Mouse (Mus musculus): ENCODE data around the gene Acot6.
A peak's percentile ranks its signal among the peaks of the same experiment; 100 is the strongest.

Gene Acot6

DNA sequence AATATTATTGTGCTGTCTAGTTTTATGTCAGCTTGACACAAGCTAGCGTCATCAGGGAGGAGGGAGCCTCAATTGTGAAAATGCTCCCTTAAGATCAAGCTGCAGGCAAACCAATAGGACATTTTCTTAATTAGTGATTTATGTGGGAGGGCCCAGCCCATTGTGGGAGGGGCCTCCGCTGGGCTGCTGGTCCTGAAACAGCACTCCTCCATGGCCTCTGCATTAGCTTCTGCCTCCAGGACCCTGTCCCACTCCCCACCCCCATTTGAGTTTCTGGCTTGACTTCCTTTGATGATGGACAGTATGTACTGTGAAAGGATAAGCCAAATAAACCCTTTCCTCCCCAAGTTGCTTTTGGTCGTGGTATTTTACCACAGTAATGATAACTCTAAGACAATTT lies 6.6 kb downstream of the Acot6 start:
- DNase-seq: no peak

DNA sequence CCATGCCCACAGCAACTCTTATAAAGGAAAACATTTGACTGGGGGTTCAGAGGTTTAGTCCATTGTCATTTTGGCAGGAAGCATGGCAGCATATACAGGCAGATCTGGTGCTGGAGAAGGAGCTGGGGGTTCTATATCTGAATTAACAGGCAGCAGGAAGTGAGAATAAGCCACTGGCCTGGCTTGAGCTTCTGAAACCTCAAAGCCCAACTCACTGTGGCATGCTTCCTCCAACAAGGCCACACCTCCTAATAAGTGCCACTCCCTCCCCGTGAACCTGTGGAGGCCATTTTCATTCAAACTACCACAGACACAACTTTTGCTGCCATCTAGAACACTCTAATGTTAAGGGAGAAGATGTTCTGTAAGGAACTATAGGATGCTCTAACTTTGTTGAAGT lies 7.2 kb downstream of the Acot6 start:
- no peak for DNase-seq

DNA sequence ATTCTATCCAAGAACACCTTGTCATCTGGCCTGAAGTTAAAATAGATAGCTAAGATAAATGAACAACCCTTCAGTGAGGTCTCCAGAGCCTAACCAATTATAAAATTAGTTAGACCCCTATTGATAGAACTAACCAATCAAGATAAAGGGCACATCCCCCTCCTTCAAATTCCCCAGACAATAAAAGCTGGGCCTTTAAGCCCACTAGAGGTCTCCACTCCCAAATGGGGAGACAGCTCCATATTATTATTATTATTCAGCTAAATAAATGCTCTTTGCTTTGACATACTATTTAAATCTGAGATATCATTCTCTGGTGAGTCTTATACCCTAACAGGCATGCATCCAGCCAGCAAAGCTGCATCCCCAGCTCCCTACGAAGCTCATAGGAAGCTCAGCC lies 9.5 kb downstream of the Acot6 start:
- no peak for DNase-seq

DNA sequence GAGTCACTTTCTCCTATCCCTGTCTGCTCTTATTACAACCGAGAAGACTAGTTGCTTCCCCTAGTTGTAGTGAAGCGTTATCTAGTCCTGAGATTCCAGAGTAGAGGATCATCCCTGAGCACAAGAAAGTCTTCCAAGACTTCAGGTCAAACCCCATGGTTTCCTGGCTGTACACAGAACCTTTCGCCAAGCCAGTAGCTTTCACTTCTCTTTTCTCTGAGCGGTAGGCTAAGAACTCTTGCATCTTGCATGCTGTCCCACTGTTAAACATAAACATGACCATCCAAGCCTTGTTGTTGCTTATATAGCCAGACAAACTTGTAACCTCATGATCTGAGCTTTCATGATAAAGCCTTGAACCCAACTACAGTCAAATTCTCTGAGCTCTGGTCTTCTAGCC lies 10.4 kb downstream of the Acot6 start:
- no peak for DNase-seq

DNA sequence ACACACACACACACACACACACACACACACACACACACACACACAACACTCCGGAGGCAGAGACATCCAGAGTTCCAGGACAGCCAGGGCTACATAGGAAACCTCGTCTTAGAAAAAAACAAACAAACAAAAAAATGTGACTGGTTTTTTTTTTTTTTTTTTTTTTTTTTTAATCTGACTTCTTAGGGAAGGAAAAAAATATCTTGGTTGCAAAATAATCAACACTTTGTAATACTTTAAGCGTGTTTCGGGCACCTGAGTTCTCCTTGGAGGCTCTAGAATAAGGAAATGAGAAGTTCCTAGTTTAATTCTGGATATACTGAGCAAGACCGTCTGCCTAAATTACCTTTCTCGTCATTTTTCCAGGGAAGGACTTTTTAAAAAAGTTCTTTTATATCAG lies 13.2 kb downstream of the Acot6 start:
- no peak for DNase-seq

DNA sequence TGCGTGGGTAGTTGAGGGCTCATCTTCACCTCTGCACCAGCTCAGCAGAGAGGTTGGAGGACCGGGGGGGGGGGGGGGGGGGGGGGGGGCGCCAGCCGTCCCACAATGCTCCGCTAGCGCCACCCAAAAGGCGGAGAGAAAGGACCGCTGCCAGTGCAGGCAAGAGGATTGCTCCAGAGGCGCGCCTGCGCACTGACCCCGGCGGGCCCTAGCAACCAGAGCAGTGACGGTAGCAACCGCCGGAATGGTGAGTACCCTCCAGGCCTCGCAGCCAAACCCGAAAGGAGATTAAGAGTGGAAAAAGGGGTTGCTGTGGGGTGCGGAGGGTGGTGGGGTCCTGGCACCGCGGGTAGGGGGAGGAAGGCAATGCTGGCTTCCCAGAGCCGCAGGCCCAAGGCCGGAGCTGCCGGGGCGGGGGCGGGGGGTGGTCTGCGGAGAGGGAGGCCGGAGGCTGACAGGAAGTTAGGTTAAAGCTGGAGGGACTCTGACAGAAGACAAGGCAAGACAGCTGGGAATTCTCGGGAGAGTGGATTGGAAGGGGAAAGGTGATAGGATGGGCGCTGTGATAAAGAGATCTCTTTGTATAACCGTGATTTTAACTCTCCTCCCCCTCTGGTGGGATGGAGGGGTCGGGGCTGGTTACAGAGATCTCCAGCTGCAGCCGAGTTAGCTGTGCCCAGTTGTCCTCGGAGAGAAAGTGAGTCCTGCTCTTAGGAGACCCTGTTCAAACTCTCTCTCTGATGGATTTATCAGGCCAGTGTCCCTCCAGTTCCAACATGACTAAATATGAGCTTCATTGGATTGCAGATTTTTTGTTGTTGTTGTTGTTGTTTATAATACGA lies 13.9 kb downstream of the Acot6 start, which contains the start of gene Dnal1:
Dnal1 (plus strand) TSS at position 214 of the 842 bp plus-strand sequence.
- peak; percentile 90 to 94 for DNase-seq

DNA sequence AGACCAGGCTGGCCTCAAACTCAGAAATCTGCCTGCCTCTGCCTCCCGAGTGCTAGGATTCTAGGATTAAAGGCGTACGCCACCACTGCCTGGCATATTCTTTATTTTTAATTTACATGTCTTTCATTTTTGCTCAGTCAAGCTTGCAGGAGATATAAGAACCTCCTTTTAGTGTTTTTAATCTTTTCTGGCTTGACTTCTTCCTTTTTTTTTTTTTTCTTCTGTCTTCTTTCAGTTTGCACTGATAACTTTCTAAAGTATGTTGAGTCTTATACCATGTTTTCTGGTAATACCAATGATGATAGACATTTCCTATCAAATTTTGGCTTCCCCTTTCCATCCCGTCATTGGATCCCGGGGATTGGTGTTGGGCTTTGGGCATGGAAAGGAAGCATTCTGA lies 19.1 kb downstream of the Acot6 start:
- no peak for DNase-seq

DNA sequence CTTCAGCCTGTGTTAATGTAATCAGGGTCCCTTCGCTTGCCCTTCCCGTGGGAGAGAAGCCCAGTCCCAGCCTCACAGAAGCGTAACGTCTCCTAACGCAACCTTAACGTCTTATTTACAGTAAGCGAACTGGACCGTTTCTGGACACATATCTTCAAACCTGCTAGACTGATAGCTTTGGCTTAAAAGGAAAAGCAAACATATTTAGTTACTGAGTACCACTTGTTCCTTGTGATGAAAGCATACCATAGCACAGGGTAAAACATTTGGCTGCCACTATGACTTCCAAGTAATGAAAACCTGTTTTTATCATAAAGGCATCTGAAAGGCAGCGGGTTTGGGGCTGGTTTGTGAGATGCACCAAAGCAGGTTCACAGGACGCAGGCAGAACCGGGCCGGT lies 25.4 kb downstream of the Acot6 start:
- DNase-seq: peak; percentile 15 to 38

DNA sequence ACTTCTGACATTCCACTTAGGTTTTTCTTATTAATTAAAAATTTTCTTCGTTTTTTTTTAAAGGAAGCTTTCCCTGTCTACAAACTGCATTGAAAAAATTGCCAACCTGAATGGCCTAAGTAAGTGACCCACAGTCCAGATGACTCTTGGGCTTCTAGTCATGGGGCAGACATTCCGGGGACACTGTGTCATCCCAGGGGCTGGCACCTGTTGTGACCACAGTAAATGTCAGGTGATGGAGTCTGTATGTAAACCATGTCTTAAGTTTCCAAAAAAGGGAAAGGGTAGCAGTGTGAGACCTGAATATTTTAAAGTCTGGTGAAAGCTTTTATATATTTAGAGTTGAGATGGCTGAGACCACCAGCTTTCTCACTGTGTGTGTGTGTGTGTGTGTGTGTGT lies 26.4 kb downstream of the Acot6 start:
- DNase-seq: no peak

DNA sequence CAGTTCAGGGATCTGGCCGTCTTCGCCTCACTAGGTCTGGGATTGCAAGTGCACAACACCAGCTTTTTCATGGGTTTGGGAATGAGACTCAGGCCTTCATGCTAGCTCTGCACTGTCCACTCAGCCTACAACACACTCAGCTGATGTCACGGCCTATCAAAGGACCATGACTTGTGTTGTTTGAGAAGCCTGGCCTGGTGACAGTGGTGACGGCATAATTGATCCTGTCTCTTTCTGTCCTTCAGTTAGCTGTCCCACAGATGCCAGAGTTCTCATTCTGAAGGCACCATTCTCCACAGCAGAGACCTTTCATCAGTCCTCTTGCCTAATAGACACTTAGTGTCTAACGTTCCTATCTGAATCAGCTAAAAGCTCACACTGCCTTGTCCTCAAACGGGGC lies 28.1 kb downstream of the Acot6 start:
- DNase-seq: no peak

DNA sequence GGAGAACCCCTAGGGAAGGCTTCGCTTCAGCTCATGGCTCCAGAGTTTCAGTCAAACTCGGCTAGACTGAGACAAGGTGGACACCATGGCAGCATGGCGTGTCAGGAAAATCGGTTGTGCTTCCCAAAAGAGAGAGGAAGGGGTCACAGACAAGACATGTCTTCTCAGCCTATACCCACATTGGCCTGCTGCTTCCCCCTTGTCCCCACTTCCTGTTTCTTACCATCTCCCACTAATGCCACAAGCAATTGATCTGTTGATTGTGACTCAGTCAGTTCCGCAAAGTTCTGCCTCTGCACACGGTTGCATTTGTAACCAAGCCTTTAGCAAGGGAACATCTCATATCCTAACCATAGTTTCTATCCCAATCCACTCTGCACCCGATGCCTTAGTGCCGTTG lies 29.5 kb downstream of the Acot6 start:
- peak in 1 of 2 experiments; percentile 18 for DNase-seq

DNA sequence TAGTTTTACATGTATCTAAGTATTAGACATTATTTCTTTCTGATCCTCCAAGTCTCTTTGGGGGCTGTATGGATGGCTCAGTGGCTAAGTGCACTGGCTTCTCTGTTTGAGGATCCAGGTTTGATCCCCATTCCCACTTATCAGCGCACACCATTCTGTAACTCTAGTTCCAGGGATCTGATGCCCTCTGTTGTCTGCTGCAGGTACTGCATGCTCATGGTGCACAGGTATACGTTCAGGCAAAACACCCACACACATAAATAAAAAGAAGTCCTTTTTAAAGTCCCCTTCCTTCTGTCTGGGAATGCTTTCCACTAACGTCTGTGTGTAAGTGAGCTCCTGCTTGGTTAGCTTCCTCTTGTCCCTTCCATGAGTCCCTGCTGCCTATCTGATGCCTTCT lies 31.8 kb downstream of the Acot6 start:
- DNase-seq: peak; percentile 33 to 52

DNA sequence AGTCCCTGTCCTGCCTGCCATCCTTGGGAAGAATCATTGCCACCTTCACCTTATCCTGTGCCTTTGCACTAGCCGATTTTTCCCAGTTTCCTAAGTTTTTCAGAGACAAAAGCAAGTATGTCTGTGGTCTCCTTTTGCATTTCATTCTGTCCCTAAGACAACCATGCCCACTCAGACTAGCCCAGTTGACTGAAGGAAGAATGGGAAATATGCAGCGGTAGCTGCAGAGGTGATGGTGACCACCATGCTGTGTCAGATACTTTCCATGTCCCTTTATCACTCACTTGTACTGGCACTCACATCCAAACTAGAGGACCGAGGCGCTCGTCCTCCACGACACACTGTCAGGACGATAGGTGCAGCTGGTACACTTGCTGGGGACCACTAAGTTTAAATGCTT lies 36.7 kb downstream of the Acot6 start:
- DNase-seq: no peak

DNA sequence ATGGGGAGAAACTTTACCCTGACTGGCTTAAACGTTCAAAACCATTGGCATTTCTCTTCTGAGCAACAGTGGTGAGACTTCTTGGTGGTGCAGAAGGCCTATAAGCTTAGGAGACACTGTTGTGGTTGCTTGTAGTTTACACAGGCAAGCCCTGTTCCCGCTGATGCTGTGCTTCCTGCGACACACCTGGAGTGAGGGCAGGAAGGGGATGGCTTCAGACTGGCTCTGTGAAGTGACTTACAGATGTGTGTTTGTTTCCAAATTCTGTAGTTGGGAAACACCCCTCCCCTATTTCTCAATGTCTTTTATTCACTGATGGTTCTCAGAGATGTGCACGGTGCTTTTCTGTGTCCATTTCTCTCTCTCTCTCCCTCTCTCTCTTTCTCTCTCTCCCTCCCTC lies 39.7 kb downstream of the Acot6 start:
- no peak for DNase-seq

DNA sequence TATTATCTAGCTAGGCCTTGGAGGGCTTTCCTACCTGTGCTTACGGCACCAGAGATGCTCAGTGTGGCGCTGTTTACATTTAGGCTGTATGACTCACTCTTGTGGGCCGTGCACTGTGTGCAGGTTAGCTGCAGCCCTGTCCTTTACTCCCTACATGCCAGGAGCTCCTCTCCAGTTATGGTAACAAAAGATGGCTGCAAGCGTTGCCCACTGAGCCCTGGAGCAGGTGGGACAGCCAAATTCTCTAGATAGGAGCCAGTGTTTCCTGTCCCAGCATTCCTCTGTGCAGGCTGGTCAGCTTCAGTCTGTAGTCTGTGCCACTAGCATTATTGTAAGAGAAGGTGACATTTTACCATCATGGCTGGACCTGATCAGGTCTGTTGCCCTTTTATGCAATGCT lies 40.8 kb downstream of the Acot6 start:
- DNase-seq: no peak

DNA sequence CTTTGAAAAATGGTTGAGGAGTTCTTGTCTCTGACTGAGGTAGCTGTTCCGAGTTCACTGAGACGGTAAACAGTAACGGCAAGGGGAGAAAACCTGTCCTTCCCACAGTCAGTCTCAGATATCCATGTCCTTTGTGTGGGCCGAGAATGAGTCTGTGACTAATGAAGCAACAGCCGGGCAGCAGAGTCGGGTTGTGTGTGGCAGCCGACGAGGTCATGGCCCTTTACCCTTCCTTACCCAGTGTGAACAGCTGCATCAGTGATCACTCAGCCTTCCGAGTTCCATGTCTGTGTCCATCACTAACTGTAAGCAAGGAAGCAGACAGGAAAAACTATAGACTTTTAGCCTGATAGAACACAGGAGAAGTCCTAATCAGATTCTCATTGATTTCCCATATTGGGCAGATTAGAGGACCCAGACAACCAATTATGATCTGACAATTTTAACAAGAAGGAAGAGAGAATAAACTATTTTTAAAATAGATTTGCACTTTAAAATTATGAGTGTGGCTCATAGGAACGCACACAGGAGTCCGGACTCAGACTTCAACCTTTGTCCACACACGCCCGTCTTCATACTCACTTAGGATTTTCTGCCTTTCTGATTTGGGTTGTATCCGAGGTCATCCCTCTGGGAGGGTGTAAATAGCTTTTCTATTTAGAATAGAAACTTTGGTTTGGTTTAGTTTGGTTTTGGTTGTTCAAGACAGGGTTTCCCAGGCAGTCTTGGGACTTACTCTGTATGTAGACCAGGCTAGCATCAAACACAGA lies 42.0 kb downstream of the Acot6 start:
- no peak for DNase-seq

DNA sequence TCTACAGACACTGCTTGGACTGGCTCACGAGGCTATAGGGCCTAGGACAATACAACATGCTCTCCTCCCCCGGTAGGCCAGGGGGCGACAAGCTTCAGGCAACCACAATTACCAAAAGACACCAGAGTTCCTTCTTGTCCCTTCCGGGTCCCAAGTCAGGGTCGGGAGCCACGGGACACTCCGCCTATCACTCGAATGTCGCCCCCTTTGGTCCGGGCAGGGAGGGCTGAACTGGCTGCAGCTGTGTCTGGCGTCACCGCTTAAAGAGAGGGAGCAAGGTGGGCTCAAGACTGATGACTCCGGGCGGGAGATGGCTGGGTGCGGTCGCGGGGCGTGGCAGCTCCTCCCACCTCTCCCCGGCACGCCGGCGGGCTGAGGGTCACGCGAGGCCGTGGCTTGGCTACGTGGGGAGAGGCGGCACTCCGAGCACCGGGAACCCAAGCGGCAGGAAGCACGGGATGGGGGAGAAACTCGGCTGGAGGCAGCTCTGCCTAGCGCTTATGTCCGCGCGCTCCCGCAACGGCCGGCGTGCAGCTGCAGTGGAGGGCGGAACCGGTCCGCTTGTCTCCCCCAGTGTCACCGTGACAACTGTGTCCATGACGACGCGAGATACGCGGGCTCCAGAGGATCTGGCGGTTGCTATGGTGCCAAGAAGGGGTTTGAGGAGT lies 47.6 kb downstream of the Acot6 start, which contains the start of gene Pnma1:
Pnma1 (minus strand) TSS at position 536 of the 668 bp plus-strand sequence.
- DNase-seq: peak; percentile 76 to 81

DNA sequence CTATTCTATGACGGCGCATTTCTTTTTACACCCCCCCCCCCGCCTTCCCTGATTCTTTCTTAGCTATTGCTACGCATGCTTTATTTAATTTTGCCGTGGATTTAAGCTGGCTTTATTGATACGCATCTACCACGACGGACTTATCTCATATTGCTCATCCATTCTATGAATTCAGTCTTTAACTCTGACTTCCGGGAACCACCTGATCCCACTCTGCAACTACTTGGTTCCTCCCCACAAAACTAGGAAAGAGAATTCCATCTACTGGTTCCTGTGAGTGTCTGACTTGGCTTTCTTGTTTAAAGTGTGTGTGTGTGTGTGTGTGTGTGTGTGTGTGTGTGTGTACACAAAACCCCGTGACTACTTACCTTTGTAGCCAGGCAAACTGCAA lies 48.2 kb downstream of the Acot6 start:
- no peak for DNase-seq

DNA sequence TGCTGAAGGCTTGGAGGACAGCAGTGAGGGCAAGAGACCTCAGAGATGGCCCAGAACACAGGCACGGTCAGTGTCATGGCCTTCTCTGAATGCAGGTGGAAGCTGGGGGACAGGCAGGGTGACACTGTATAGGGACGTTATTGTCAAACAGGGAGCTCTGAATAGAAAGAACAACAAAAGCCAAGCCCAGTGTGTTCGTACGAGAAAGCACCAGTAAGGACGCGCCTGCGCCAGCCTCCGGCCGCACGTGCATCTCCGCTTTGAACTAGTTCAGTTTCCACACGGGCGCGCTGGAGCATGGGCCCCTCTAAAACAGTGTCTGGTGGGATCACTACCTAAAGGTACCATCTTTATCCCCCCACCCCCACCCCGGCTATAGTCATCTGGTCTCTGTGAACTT lies 49.5 kb downstream of the Acot6 start:
- no peak for DNase-seq

DNA sequence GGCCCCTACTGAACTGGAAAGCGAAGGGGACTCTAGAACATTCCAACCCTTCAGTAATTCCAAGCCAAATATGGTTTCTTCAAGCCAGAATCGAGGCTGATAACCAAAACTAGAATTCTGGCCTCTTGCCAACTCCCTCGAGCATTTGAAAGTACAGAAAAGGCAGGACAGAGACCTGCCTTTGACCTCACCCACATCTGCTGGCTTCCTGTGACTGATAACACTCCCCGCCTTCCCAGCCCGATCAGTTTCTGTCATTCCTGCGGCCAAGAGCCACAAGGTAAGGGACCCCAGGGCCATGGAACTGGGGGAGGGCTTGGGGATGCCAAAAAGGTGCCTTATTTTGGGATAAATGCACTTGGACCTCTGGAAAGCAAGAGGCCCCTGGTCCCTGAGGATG lies 50.5 kb downstream of the Acot6 start:
- no peak for DNase-seq

DNA sequence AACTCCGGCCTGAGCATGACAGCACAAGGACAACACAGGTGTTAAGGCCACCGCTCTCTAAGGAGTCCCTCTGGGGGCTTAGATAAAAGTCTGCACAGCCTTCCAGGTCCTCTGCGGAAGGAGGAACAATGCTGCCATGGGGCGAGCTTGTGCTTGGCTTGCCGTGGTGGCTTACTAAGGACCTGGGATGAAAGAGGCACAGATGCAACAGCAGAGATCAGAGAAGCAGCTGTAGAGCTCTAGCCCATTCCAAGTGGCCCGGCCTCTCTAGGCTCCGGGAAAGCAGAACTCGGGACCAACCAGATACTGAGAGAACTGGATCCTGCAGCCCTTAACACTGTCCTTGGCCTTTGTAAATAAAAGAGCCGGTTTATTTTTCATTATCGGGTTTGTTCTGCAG lies 51.5 kb downstream of the Acot6 start:
- DNase-seq: no peak

DNA sequence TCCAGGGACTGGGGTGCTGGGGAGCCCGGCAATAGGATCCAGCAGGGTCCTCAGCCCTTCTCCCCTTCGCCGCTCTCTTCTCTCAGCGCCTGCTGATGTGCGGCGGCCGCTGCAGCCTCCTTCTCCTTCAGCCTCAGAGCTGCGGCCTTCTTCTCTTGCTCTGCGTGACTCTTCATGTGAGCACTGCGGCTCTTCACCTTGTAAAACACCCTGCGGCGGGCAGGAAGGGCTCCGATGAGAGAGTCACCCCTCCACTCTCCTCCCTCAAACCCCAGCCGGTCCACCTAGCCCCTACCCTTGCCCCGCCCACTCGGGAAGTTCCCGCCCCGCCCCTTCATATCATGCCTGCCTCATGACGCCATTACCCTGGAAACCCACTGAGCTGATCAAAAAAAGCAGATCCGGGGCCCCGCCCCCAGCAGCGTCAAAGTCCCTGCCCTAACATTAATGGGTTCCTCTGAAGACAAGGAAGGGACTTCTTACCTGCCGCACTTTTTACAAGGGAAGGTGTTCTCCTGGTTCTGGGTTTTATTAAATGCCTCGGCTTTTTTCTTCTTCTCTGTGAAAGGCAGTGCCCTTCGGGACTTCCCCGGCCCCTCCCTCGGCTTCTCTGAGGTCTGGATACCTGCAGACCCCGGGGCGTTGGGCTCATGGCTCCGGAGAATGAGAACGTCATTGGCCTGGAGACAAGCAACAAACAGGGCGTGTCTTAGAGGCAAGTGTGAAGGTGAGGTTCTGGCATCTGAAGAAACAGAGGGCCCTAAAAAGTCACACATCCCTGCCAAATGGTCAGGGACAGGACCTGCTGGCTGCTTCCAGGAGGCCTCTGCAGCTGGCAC lies 52.1 kb downstream of the Acot6 start:
- no peak for DNase-seq

DNA sequence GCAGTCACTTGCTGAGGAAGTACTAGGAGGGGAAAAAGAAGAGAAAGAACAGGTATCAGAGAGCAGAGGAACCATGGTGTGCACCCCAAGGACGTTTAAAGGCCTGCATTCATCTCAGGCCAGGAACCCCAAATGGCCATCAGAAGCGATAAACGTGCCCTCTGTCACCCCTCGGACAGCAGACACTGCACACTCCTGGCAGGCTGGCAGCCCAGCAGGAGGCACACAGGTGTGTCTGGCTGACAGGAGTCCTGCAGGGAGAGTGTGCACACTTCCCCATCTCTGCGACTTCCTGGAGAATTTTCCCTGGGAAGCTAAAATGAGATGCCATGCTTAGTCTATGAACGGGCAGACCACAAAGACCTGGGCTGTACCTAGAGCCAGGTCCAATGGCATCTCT lies 53.0 kb downstream of the Acot6 start:
- no peak for DNase-seq
